Mouse (Mus musculus): Measurements from ENCODE around the gene Fgf8.

DNA sequence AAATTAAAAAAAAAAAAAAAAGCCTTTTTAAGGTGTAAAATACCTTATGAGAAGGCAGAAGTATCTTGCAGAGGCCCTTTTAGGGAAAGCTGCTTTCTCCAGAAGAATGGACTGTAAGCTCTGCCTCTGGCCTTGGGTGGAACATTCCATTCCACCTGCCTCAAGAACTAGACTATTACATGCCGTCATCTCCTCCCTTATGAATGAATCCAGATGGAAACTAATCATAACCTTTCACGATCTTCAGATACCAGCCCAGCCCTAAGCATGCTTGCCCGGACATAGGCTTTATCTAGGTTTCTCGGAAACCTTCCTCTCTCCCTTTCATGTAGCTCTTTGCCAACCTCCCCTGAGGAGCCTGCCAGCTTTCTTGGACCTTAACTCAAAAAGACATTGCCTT lies 45.6 kb upstream of the Fgf8 start:
- no peak for TF ChIP-seq CTCF (IDR thresholded peaks at IDR 0.05; ENCODE audit: borderline replicate concordance, control insufficient read depth, extremely low read depth, insufficient read depth, low read length, poor library complexity)
- TF ChIP-seq POLR2A (IDR thresholded peaks at IDR 0.05; ENCODE audit: control insufficient read depth, extremely low read depth, insufficient read depth, low read length, poor library complexity), result no peak

Measured in thymus, adult 2 months (tissue).